Mouse (Mus musculus): ENCODE measurements around the gene Sh3gl1.

DNA sequence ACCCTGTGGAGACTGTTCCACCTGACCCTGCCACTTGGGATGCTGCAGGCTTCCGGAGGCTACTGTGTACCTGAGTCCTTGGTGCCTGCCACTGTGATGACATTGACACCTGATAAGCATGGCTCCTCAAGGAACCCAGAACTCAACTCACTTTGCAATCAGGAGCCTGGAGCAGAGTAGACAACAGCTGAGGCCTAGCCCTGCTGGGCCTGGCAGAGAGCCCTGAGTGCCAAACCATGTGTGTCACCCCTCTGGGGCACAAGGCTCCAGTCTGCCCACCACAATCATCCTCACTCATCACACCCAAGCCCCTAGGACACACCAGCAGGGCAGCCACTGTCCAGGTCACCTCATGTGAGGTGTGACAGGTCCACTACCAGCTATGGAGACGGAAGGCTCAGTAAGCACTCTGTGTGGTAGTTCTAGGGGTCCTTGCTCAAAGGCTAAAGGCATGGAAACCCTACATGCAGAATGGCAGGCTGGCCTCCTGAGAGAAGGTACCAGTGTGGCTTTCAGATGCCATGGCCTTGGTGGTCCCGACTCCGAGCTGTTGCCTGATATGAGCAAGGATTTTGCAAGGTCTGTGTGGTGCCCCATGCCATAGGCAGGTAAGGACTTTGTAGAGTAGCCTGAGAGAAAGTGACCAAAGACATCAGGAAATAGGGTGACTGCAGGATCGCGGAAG is 15.9 kb downstream of the Sh3gl1 start:
- no peak for TF ChIP-seq CTCF (conservative IDR thresholded peaks at IDR 0.05; ENCODE audit: low read length)
- TF ChIP-seq NANOG (IDR thresholded peaks at IDR 0.05; ENCODE audit: borderline replicate concordance, low read length) = no peak
- no peak for TF ChIP-seq POU5F1 (IDR thresholded peaks at IDR 0.05; ENCODE audit: borderline replicate concordance, low read length)
